ENCODE assay signal across 9 mouse cellular contexts in genomic region chr14:56402311-56403071, GRCm38 (mm10). TPM values are rescaled to one million over a fixed set of nuclear protein-coding genes. Genes with fewer than 3 reads are reported as not detected.
DNase-seq lines count a peak whose midpoint lies in the region; ATAC-seq and TF ChIP-seq lines count a peak whose summit lies in the region.
"Had no signal": no experiment of that assay in that cellular context is flagged by ENCODE, and none has a peak within 500 bp of the region (broad histone marks: within the 10 kb centered on the region; RNA-seq: fewer than 3 reads in every experiment).

Gene Rnf17, plus strand, starts transcription at chr14:56402581.

- 69% methylated on average over 34 of the region's 34 CpGs for WGBS in intestine, embryonic 15.5 days
- WGBS in intestine, postnatal 0 days = 66% methylated on average over 34 of the region's 34 CpGs
- 67% methylated on average over 34 of the region's 34 CpGs for WGBS in limb, embryonic 12.5 days
- WGBS in neural tube, embryonic 15.5 days = 73% methylated on average over 34 of the region's 34 CpGs

- no peak within 1 kb of the TSS for H3K27ac ChIP-seq in intestine, embryonic 15.5 days
- H3K27ac ChIP-seq in intestine, postnatal 0 days (ENCODE audit: low read depth, low read length) = no peak within 1 kb of the TSS
- no peak within 1 kb of the TSS for H3K27ac ChIP-seq in limb, embryonic 12.5 days
- no peak within 1 kb of the TSS for H3K27ac ChIP-seq in neural tube, embryonic 15.5 days (replicated peaks)

- peak within 1 kb of the TSS; percentile 35 for H3K4me2 ChIP-seq in intestine, embryonic 15.5 days (replicated peaks)
- H3K4me2 ChIP-seq in intestine, postnatal 0 days (replicated peaks; ENCODE audit: low read depth) = no peak within 1 kb of the TSS
- H3K4me2 ChIP-seq in limb, embryonic 12.5 days = peak within 1 kb of the TSS; percentile 25
- peak within 1 kb of the TSS; percentile 36 for H3K4me2 ChIP-seq in neural tube, embryonic 15.5 days

- no peak for ATAC-seq in intestine, embryonic 15.5 days
- ATAC-seq in intestine, postnatal 0 days = no peak
- no peak for ATAC-seq in limb, embryonic 12.5 days (ENCODE audit: insufficient number of reproducible peaks, insufficient read depth, low FRiP score, low TSS enrichment, low read depth)
- ATAC-seq in neural tube, embryonic 15.5 days (ENCODE audit: low FRiP score) = no peak

- no peaks in the 10 kb centered on the region for H3K27me3 ChIP-seq in intestine, embryonic 15.5 days (replicated peaks)
- H3K27me3 ChIP-seq in intestine, postnatal 0 days (replicated peaks; ENCODE audit: control insufficient read depth, insufficient read depth, low read length) = no peaks in the 10 kb centered on the region
- no peaks in the 10 kb centered on the region for H3K27me3 ChIP-seq in limb, embryonic 12.5 days
- no peaks in the 10 kb centered on the region for H3K27me3 ChIP-seq in neural tube, embryonic 15.5 days (replicated peaks)

- H3K4me1 ChIP-seq in intestine, embryonic 15.5 days (replicated peaks) = no peaks in the 10 kb centered on the region
- H3K4me1 ChIP-seq in intestine, postnatal 0 days (replicated peaks; ENCODE audit: control insufficient read depth, insufficient read depth, low read length) = no peaks in the 10 kb centered on the region
- no peaks in the 10 kb centered on the region for H3K4me1 ChIP-seq in limb, embryonic 12.5 days (replicated peaks)
- H3K4me1 ChIP-seq in neural tube, embryonic 15.5 days = no peaks in the 10 kb centered on the region

- peak; percentile 5 for DNase-seq in embryo, embryonic 11 days
- no peak for DNase-seq in left cerebral cortex, postnatal 14 days (ENCODE audit: low spot score in 2 of 2)
- DNase-seq in gastrocnemius, adult 18-20 months (ENCODE audit: low spot score) = no peak
- DNase-seq in left cerebral cortex, postnatal 4 days = no peak

- no peak within 1 kb of the TSS for H3K9ac ChIP-seq in intestine, embryonic 15.5 days
- H3K9ac ChIP-seq in intestine, postnatal 0 days (ENCODE audit: low read depth, low read length) = no peak within 1 kb of the TSS
- H3K9ac ChIP-seq in limb, embryonic 12.5 days (replicated peaks) = no peak within 1 kb of the TSS
- H3K9ac ChIP-seq in neural tube, embryonic 15.5 days (replicated peaks) = no peak within 1 kb of the TSS

- no peaks in the 10 kb centered on the region for H3K9me3 ChIP-seq in intestine, embryonic 15.5 days
- H3K9me3 ChIP-seq in intestine, postnatal 0 days (ENCODE audit: control insufficient read depth) = no peaks in the 10 kb centered on the region
- H3K9me3 ChIP-seq in limb, embryonic 12.5 days = no peaks in the 10 kb centered on the region
- no peaks in the 10 kb centered on the region for H3K9me3 ChIP-seq in neural tube, embryonic 15.5 days (replicated peaks)

- no peak for TF ChIP-seq CTCF in intestine, postnatal 0 days (IDR thresholded peaks at IDR 0.05; ENCODE audit: low read depth)

- H3K4me3 ChIP-seq in intestine, embryonic 15.5 days (replicated peaks) = no peak within 1 kb of the TSS
- H3K4me3 ChIP-seq in intestine, postnatal 0 days (ENCODE audit: low read depth, low read length) = no peak within 1 kb of the TSS
- peak within 1 kb of the TSS; percentile 17 for H3K4me3 ChIP-seq in limb, embryonic 12.5 days (replicated peaks)
- 0 out of 2 replicates have a peak within 1 kb of the TSS, but pooled peaks have one; percentile 9 for H3K4me3 ChIP-seq in neural tube, embryonic 15.5 days (replicated peaks)

- H3K36me3 ChIP-seq in intestine, embryonic 15.5 days = no peaks in the 10 kb centered on the region
- H3K36me3 ChIP-seq in intestine, postnatal 0 days (ENCODE audit: control insufficient read depth, insufficient read depth) = no peaks in the 10 kb centered on the region
- no peaks in the 10 kb centered on the region for H3K36me3 ChIP-seq in limb, embryonic 12.5 days
- H3K36me3 ChIP-seq in neural tube, embryonic 15.5 days = no peaks in the 10 kb centered on the region

- intact Hi-C loops in left cerebral cortex, postnatal 14 days (cut with DNase I) = no loop called here
- intact Hi-C loops in left cerebral cortex, postnatal 4 days (cut with DNase I) = no loop called here

RNA-seq across cellular contexts. Expression of gene Rnf17, which starts in this region (rescaled TPM):
- polyA plus RNA-seq in intestine, embryonic 15.5 days (2015; fragmentation: Nextera tagmentation; extraction: Ambion mirVana) = 1.7 and 1.9 TPM in 2 replicates
- polyA plus RNA-seq in intestine, postnatal 0 days (2015; fragmentation: Nextera tagmentation; extraction: Ambion mirVana) = 0.46 and 0.59 TPM in 2 replicates
- 1.6 and 2.0 TPM in 2 replicates for polyA plus RNA-seq in limb, embryonic 12.5 days (2016; fragmentation: Nextera tagmentation; extraction: Ambion mirVana)
- 0.64 and 1.2 TPM in 2 replicates for polyA plus RNA-seq in neural tube, embryonic 15.5 days (2015; fragmentation: Nextera tagmentation; extraction: Ambion mirVana)
- 1 to 10 TPM in 1 of 2 experiments, under 1 TPM in 1; 0.47 to 1.0 TPM for total RNA-seq in left cerebral cortex, postnatal 14 days (2021)
- under 1 TPM; 0.11 to 0.36 TPM for total RNA-seq in gastrocnemius, adult 18-20 months (2021)
- 1 to 10 TPM; 1.0 to 1.5 TPM for total RNA-seq in left cerebral cortex, postnatal 4 days (2021)
- polyA plus RNA-seq: small intestine, adult 2 months had no signal

Comparison
In these comparisons a context has a peak if more than half of its experiments do, and no peak if none do; other contexts are left out.
1. H3K4me3 ChIP-seq: peak in limb, embryonic 12.5 days (single experiment) and neural tube, embryonic 15.5 days (single experiment); none in intestine, embryonic 15.5 days (single experiment) and intestine, postnatal 0 days (single experiment).